Mouse (Mus musculus) liver, adult 2 months (tissue): Measurements from ENCODE around the gene Prkcb. TPM values are rescaled to one million over a fixed set of nuclear protein-coding genes. Genes with fewer than 3 reads are reported as not detected.
A peak's percentile ranks its signal among the peaks of the same experiment; 100 is the strongest.

Source experiments
- DNase-seq: peaks from one replicate; pipeline ENCODE4 v3.0.0-alpha.2; 2011; ENCODE audit warnings: low read depth, low spot score; ENCODE audit errors: extremely low read depth
- H3K27ac ChIP-seq: fragments of 200-500 bp; replicated peaks from 2 replicates; pipeline ENCODE4 v1.5.1; 2012; ENCODE audit warnings: low read depth, mild to moderate bottlenecking, control low read depth, inconsistent platforms, low read length; ENCODE audit not compliant: insufficient read depth
- H3K27me3 ChIP-seq: fragments of 200-500 bp; 2 replicates; pipeline ENCODE4 v1.6.1; 2012; ENCODE audit warnings: mild to moderate bottlenecking, moderate library complexity, low read length, inconsistent platforms; ENCODE audit not compliant: control insufficient read depth, insufficient read depth
- H3K36me3 ChIP-seq: fragments of 200-500 bp; 2 replicates; pipeline ENCODE4 v1.6.1; 2012; ENCODE audit warnings: low read length, inconsistent platforms; ENCODE audit not compliant: control insufficient read depth, insufficient read depth
- H3K4me1 ChIP-seq: fragments of 200-500 bp; 2 replicates; pipeline ENCODE4 v1.6.1; 2011; ENCODE audit warnings: low read length; ENCODE audit not compliant: control insufficient read depth, insufficient read depth
- H3K4me3 ChIP-seq: fragments of 200-500 bp; 2 replicates; pipeline ENCODE4 v1.5.1; 2011; ENCODE audit warnings: low read depth, mild to moderate bottlenecking, control low read depth, low read length, moderate library complexity; ENCODE audit not compliant: insufficient read depth
- H3K79me2 ChIP-seq: fragments of 200-500 bp; 2 replicates; pipeline ENCODE4 v1.6.1; 2012; ENCODE audit warnings: inconsistent platforms, mild to moderate bottlenecking, low read length, moderate library complexity; ENCODE audit not compliant: control insufficient read depth, insufficient read depth
- H3K9ac ChIP-seq: fragments of 200-500 bp; 2 replicates; pipeline ENCODE4 v1.6.1; 2012; ENCODE audit warnings: low read depth, mild to moderate bottlenecking, control low read depth, inconsistent platforms, low read length
- CTCF ChIP-seq: fragments of 200-500 bp; IDR thresholded peaks from 2 replicates; pipeline ENCODE4 v1.5.1; 2011; ENCODE audit warnings: low read depth, low read length, control low read depth
- POLR2A ChIP-seq: fragments of 200-500 bp; IDR thresholded peaks from 2 replicates; pipeline ENCODE4 v1.6.1; 2011; ENCODE audit warnings: low read length, control low read depth; ENCODE audit not compliant: insufficient read depth; ENCODE audit errors: extremely low read depth
- WGBS: fragments of 180-500 bp; shearing (Covaris S2); methylation state at CpG from one replicate; pipeline ENCODE4 v1.1.7; 2018; 5-methylcytosine and 5-hydroxymethylcytosine counted together
- polyA plus RNA-seq: library from polyadenylated mRNA; depleted of rRNA; stranded (reverse); fragments of >200 nt; gene quantifications from 2 replicates; pipeline ENCODE4 v1.2.3, GENCODE M21; 2012
- total RNA-seq: library from RNA; depleted of rRNA; stranded (reverse); fragments of >200 nt; gene quantifications from 2 replicates; pipeline ENCODE4 v1.2.3, GENCODE M21; 2014

Gene Prkcb
- total and polyA plus RNA-seq, 2 experiments, result 2.5 to 3.7 TPM

DNA sequence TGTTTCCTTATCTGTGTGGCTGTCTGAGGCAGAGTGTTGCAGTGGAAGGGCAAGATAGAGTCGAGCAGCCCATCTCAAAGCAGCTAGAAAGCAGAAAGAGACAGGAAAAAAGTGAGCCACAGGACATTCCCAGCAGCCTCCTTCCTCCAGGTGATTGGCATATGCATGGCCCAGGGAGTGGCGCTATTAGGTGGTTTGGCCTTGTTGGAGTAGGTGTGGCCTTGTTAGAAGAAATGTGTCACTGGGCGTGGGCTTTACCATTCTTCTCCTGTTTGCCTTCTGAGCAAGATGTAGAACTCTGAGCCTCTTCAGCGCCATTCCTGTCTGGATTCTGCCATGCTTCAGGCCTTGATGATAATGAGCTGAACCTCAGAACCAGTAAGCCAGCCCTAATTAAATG, 325.3 kb downstream of the Prkcb start:
- H3K9ac ChIP-seq, result no peak overlapping the region
- WGBS, result 78% methylated on average over 4 of the region's 4 CpGs
- H3K27me3 ChIP-seq, result no peaks in the 10 kb centered on the region
- TF ChIP-seq CTCF (no peak), POLR2A (no peak)
- H3K4me1 ChIP-seq, result peaks cover 8% of the 10 kb centered on the region; the same call in 1 of the 2 replicates
- no peak for DNase-seq
- no peaks in the 10 kb centered on the region for H3K36me3 ChIP-seq
- no peak overlapping the region for H3K4me3 ChIP-seq
- no peaks in the 10 kb centered on the region for H3K79me2 ChIP-seq
- no peak overlapping the region for H3K27ac ChIP-seq

DNA sequence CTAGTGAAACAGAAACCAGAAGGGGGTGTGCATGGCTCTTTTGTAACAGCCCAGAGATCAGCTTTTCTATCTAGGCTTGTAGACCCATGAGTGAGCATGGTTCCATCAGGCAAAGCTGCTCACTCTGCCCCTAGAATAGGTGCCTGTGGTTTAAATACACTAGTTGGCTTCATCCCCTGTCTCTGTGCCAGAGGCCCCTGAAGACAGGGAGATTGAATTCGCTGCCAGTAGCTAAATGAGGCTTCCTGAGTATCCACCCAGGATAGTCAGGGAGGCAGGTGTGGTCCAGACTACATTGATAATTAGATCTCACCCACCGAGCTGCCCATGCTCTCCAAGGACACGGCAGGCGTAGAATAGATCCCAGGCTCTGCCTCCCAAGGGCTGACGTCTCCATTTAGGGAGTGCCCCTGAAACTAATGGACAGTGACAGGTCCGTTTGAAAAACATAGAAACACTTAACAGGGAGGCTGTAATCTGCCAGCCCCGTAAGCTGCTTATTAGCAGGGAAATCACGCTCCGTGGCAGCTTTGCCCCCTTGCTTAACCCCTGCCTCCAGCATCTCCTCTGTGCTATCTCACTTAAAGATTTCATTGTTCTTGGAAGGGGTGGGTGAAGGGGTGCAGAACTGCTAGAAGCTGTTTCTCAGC, 333.7 kb downstream of the Prkcb start:
- no peak for TF ChIP-seq POLR2A
- no peak for TF ChIP-seq CTCF
- Histone ChIP-seq H3K27ac (no peak overlapping the region), H3K36me3 (no peaks in the 10 kb centered on the region), H3K79me2 (no peaks in the 10 kb centered on the region), H3K4me3 (no peak overlapping the region), H3K27me3 (no peaks in the 10 kb centered on the region), H3K9ac (no peak overlapping the region), H3K4me1 (no peaks in the 10 kb centered on the region)
- DNase-seq, result no peak
- 60% methylated on average over 9 of the region's 9 CpGs for WGBS

DNA sequence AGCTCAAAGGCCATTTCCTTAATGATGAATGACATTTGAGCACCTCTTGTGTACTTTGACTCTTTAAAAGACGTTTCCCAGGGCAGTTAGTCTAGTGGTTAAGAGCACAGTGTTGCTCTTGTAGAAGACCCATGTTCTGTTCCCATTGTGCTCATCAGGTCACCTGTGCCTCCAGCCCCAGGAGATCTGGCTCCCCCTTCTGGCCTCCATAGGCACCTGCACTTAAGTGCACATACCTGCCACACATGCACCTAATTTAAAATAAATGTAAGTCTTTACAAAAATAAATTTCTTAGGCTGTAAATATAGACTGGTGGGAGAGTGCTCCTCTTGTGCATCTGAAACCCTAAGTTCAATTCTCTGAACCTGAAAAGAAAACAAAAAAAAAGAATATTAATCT, 335.2 kb downstream of the Prkcb start:
- no peak overlapping the region for H3K27ac ChIP-seq
- no peak for DNase-seq
- no peak overlapping the region for H3K4me3 ChIP-seq
- WGBS, result 65% methylated on average over 1 of the region's 1 CpGs
- H3K4me1 ChIP-seq, result no peaks in the 10 kb centered on the region
- H3K79me2 ChIP-seq, result no peaks in the 10 kb centered on the region
- TF ChIP-seq CTCF (peak; percentile 40; the same call in 1 of the 2 replicates), POLR2A (no peak)
- no peaks in the 10 kb centered on the region for H3K27me3 ChIP-seq
- H3K9ac ChIP-seq, result no peak overlapping the region
- H3K36me3 ChIP-seq, result no peaks in the 10 kb centered on the region

DNA sequence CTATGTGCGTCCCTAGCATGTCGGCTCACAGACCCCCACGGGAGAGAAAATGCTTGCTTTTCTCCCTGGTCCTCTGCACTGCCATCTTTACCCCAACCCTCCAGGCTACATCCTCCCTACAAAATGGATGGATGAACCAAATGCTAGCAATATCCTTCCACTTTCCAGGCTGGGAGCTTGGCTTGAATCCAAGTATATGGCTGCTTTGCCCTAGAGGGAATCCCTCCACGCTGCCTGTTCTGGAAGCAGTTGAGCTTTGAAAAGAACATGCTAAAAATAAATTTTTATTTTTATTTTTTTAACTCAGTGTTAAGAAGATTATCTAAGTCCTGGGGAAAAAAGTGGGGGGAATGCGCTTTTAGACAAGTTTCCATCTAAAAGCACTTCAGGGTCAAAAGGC, 339.5 kb downstream of the Prkcb start:
- DNase-seq, result no peak
- WGBS, result 92% methylated on average over 5 of the region's 5 CpGs
- Histone ChIP-seq H3K4me3 (no peak overlapping the region), H3K27ac (no peak overlapping the region), H3K79me2 (no peaks in the 10 kb centered on the region), H3K9ac (no peak overlapping the region), H3K4me1 (0 out of 2 replicates have a peak, but pooled peaks cover 2% of the 10 kb centered on the region), H3K27me3 (no peaks in the 10 kb centered on the region), H3K36me3 (no peaks in the 10 kb centered on the region)
- no peak for TF ChIP-seq CTCF
- TF ChIP-seq POLR2A, result no peak

DNA sequence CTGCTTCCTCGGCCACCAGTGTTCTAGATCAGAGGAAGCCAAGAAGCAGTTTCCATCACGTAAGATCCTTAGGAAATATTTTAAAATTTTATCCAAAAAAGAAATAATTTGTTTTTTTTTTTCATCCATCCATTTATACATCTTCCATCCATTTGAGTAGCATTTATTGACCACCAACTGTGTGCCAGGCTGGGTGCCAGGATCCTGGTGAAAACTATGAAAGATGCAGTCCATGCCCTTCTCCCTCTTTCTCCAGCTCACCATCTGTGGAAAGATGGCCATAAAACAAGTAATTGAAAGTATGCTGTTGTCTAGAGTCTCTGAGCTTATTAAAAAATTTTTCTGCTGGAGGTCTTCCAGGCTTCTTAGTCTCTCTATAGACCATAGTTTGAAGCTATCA, 341.8 kb downstream of the Prkcb start:
- Histone ChIP-seq H3K27ac (no peak overlapping the region), H3K27me3 (no peaks in the 10 kb centered on the region), H3K9ac (no peak overlapping the region), H3K79me2 (no peaks in the 10 kb centered on the region), H3K4me3 (no peak overlapping the region), H3K36me3 (no peaks in the 10 kb centered on the region), H3K4me1 (0 out of 2 replicates have a peak, but pooled peaks cover 4% of the 10 kb centered on the region)
- no peak for TF ChIP-seq POLR2A
- TF ChIP-seq CTCF, result no peak
- DNase-seq, result no peak
- 80% methylated on average over 2 of the region's 2 CpGs for WGBS

DNA sequence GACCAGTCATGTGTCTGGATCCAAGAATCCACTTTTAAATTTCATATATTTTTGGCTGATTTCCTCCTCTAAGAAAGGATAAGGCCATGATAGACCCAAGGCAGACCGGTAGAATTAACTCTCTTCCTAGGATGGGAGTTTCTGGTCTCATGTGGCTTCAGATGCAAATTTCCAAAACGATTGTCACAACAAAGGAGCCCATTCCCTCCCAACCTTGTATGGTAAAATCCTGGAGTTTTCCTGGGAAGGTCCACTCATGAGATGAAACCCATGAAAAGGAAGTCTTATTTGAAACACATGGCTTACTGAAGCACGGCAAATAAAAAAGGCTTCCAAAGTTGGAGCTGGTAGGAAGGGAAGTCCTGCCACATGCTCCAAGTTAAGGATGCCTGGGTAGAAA, 342.6 kb downstream of the Prkcb start:
- Histone ChIP-seq H3K27ac (no peak overlapping the region; the same call in 1 of the 2 replicates), H3K79me2 (no peaks in the 10 kb centered on the region), H3K36me3 (no peaks in the 10 kb centered on the region), H3K27me3 (no peaks in the 10 kb centered on the region), H3K4me3 (no peak overlapping the region), H3K9ac (no peak overlapping the region), H3K4me1 (0 out of 2 replicates have a peak, but pooled peaks cover 4% of the 10 kb centered on the region)
- TF ChIP-seq CTCF (no peak), POLR2A (no peak)
- no peak for DNase-seq
- WGBS, result 60% methylated on average over 3 of the region's 3 CpGs
